In genomic region chr9:103408136-103408777, GRCm38 (mm10) we compare ENCODE assay signal across 16 mouse cellular contexts. TPM values are rescaled to one million over a fixed set of nuclear protein-coding genes. Genes with fewer than 3 reads are reported as not detected.
DNase-seq lines count a peak whose midpoint lies in the region; ATAC-seq and TF ChIP-seq lines count a peak whose summit lies in the region.
"Had no signal": no experiment of that assay in that cellular context is flagged by ENCODE, and none has a peak within 500 bp of the region (broad histone marks: within the 10 kb centered on the region; RNA-seq: fewer than 3 reads in every experiment).

No protein-coding gene starts in this region.

- no peak for TF ChIP-seq CTCF in left cerebral cortex, adult 2 months (IDR thresholded peaks at IDR 0.05)

- H3K9me3 ChIP-seq in forebrain, embryonic 14.5 days (replicated peaks; ENCODE audit: control insufficient read depth, low read length), result no peaks in the 10 kb centered on the region
- no peaks in the 10 kb centered on the region for H3K9me3 ChIP-seq in forebrain, embryonic 13.5 days (replicated peaks)
- no peaks in the 10 kb centered on the region for H3K9me3 ChIP-seq in limb, embryonic 14.5 days (ENCODE audit: control insufficient read depth, low read length)
- H3K9me3 ChIP-seq in limb, embryonic 10.5 days (replicated peaks), result no peaks in the 10 kb centered on the region
- no peaks in the 10 kb centered on the region for H3K9me3 ChIP-seq in embryonic facial prominence, embryonic 14.5 days (ENCODE audit: control insufficient read depth, low read length)
- H3K9me3 ChIP-seq in midbrain, embryonic 16.5 days (replicated peaks; ENCODE audit: control insufficient read depth, low read length, poor library complexity, severe bottlenecking), result no peaks in the 10 kb centered on the region
- H3K9me3 ChIP-seq: limb, embryonic 13.5 days; lung, embryonic 15.5 days had no signal

- no peak overlapping the region for H3K9ac ChIP-seq in forebrain, embryonic 14.5 days (ENCODE audit: low read length)
- H3K9ac ChIP-seq in forebrain, embryonic 13.5 days, result no peak overlapping the region
- no peak overlapping the region for H3K9ac ChIP-seq in limb, embryonic 14.5 days (ENCODE audit: low read depth, low read length, severe bottlenecking)
- no peak overlapping the region for H3K9ac ChIP-seq in embryonic facial prominence, embryonic 14.5 days (ENCODE audit: low read depth, low read length)
- no peak overlapping the region for H3K9ac ChIP-seq in midbrain, embryonic 16.5 days (ENCODE audit: low read depth, low read length)
- H3K9ac ChIP-seq: limb, embryonic 13.5 days; lung, embryonic 15.5 days had no signal

- H3K4me3 ChIP-seq in forebrain, embryonic 14.5 days (ENCODE audit: low read depth, low read length), result no peak overlapping the region
- H3K4me3 ChIP-seq in forebrain, embryonic 13.5 days, result no peak overlapping the region
- H3K4me3 ChIP-seq in limb, embryonic 14.5 days (replicated peaks; ENCODE audit: low read length), result no peak overlapping the region
- H3K4me3 ChIP-seq in limb, embryonic 10.5 days, result no peak overlapping the region
- no peak overlapping the region for H3K4me3 ChIP-seq in embryonic facial prominence, embryonic 14.5 days (ENCODE audit: low read depth, low read length)
- no peak overlapping the region for H3K4me3 ChIP-seq in midbrain, embryonic 16.5 days (ENCODE audit: low read depth, low read length)
- no peak overlapping the region for H3K4me3 ChIP-seq in left cerebral cortex, adult 2 months
- H3K4me3 ChIP-seq: heart, adult 2 months; limb, embryonic 13.5 days; lung, embryonic 15.5 days had no signal

- WGBS in forebrain, embryonic 14.5 days, result 47% methylated on average over 4 of the region's 4 CpGs
- WGBS in forebrain, embryonic 13.5 days, result 53% methylated on average over 4 of the region's 4 CpGs
- WGBS in limb, embryonic 14.5 days, result 65% methylated on average over 4 of the region's 4 CpGs
- 82% methylated on average over 4 of the region's 4 CpGs for WGBS in limb, embryonic 10.5 days
- 59% methylated on average over 4 of the region's 4 CpGs for WGBS in embryonic facial prominence, embryonic 14.5 days
- WGBS in midbrain, embryonic 16.5 days, result 43% methylated on average over 4 of the region's 4 CpGs

- peaks cover 3% of the 10 kb centered on the region for H3K4me1 ChIP-seq in forebrain, embryonic 14.5 days (ENCODE audit: control insufficient read depth, insufficient read depth, low read length)
- H3K4me1 ChIP-seq in forebrain, embryonic 13.5 days, result peaks cover 9% of the 10 kb centered on the region
- peaks cover 23% of the 10 kb centered on the region for H3K4me1 ChIP-seq in limb, embryonic 14.5 days (ENCODE audit: control insufficient read depth, insufficient read depth, low read length)
- H3K4me1 ChIP-seq in limb, embryonic 10.5 days, result peaks cover 17% of the 10 kb centered on the region
- peaks cover 17% of the 10 kb centered on the region for H3K4me1 ChIP-seq in embryonic facial prominence, embryonic 14.5 days (ENCODE audit: control insufficient read depth, insufficient read depth, low read length)
- peaks cover 6% of the 10 kb centered on the region; the same call in 1 of the 2 replicates for H3K4me1 ChIP-seq in midbrain, embryonic 16.5 days (ENCODE audit: control insufficient read depth, insufficient read depth, low read length)

- intact Hi-C loops in left cerebral cortex, adult 2 months (cut with DNase I), result no loop called here

- DNase-seq in forebrain, embryonic 14.5 days (ENCODE audit: low spot score), result peak; percentile 81
- peak; percentile 67 for DNase-seq in limb, embryonic 14.5 days (ENCODE audit: low spot score)
- no peak for DNase-seq in limb, embryonic 10.5 days (ENCODE audit: low spot score)
- DNase-seq in embryonic facial prominence, embryonic 14.5 days (ENCODE audit: low spot score), result peak; percentile 75
- DNase-seq in kidney, adult 8-10 months, result no peak
- no peak for DNase-seq in left cerebral cortex, adult 2 months (ENCODE audit: extremely low spot score in 1 of 2, low spot score in 2 of 2)
- DNase-seq: cerebellum, adult 11 months; cerebellum, postnatal 25 days; gastrocnemius, postnatal 10 days; heart, adult 2 months; kidney, adult 11 months; kidney, postnatal 25 days had no signal

- ATAC-seq in forebrain, embryonic 14.5 days, result peak; percentile 40
- no peak for ATAC-seq in forebrain, embryonic 13.5 days
- ATAC-seq in limb, embryonic 14.5 days (ENCODE audit: low FRiP score, low read depth), result no peak
- 0 out of 2 replicates have a peak, but pooled peaks have one; percentile 22 for ATAC-seq in embryonic facial prominence, embryonic 14.5 days (ENCODE audit: low read depth)
- no peak for ATAC-seq in midbrain, embryonic 16.5 days

- H3K4me2 ChIP-seq in forebrain, embryonic 14.5 days (ENCODE audit: low read length), result no peak overlapping the region
- H3K4me2 ChIP-seq in forebrain, embryonic 13.5 days, result no peak overlapping the region
- no peak overlapping the region for H3K4me2 ChIP-seq in limb, embryonic 14.5 days (replicated peaks; ENCODE audit: low read depth, low read length, severe bottlenecking)
- H3K4me2 ChIP-seq in embryonic facial prominence, embryonic 14.5 days (ENCODE audit: low read depth, low read length), result no peak overlapping the region
- H3K4me2 ChIP-seq in midbrain, embryonic 16.5 days (ENCODE audit: low read length), result no peak overlapping the region
- H3K4me2 ChIP-seq: limb, embryonic 13.5 days; lung, embryonic 15.5 days had no signal

- H3K27me3 ChIP-seq in forebrain, embryonic 14.5 days (replicated peaks; ENCODE audit: control insufficient read depth, insufficient read depth, low read length), result no peaks in the 10 kb centered on the region
- no peaks in the 10 kb centered on the region for H3K27me3 ChIP-seq in forebrain, embryonic 13.5 days
- no peaks in the 10 kb centered on the region for H3K27me3 ChIP-seq in limb, embryonic 14.5 days (ENCODE audit: control insufficient read depth, insufficient read depth, low read length)
- no peaks in the 10 kb centered on the region for H3K27me3 ChIP-seq in limb, embryonic 10.5 days (ENCODE audit: low read depth, poor library complexity, severe bottlenecking)
- no peaks in the 10 kb centered on the region for H3K27me3 ChIP-seq in embryonic facial prominence, embryonic 14.5 days (replicated peaks; ENCODE audit: control insufficient read depth, insufficient read depth, low read length)
- no peaks in the 10 kb centered on the region for H3K27me3 ChIP-seq in midbrain, embryonic 16.5 days (ENCODE audit: control insufficient read depth, insufficient read depth, low read depth, low read length)
- H3K27me3 ChIP-seq: lung, embryonic 15.5 days had no signal

- no peaks in the 10 kb centered on the region for H3K36me3 ChIP-seq in forebrain, embryonic 14.5 days (ENCODE audit: control insufficient read depth, insufficient read depth, low read length)
- H3K36me3 ChIP-seq in forebrain, embryonic 13.5 days (ENCODE audit: poor library complexity, severe bottlenecking), result no peaks in the 10 kb centered on the region
- no peaks in the 10 kb centered on the region for H3K36me3 ChIP-seq in limb, embryonic 14.5 days (ENCODE audit: control insufficient read depth, insufficient read depth, low read length)
- H3K36me3 ChIP-seq in limb, embryonic 10.5 days, result no peaks in the 10 kb centered on the region
- H3K36me3 ChIP-seq in embryonic facial prominence, embryonic 14.5 days (ENCODE audit: control insufficient read depth, insufficient read depth, low read length), result no peaks in the 10 kb centered on the region
- H3K36me3 ChIP-seq in midbrain, embryonic 16.5 days (ENCODE audit: control insufficient read depth, insufficient read depth, low read length), result no peaks in the 10 kb centered on the region
- H3K36me3 ChIP-seq: limb, embryonic 13.5 days; lung, embryonic 15.5 days had no signal

- no peak for TF ChIP-seq POLR2A in limb, embryonic 14.5 days (IDR thresholded peaks at IDR 0.05; ENCODE audit: borderline replicate concordance, extremely low read depth, insufficient read depth, insufficient read length)

- peak overlapping the region; percentile 22; the same call in 1 of the 2 replicates for H3K27ac ChIP-seq in forebrain, embryonic 14.5 days (ENCODE audit: low read depth, low read length)
- H3K27ac ChIP-seq in forebrain, embryonic 13.5 days, result no peak overlapping the region
- H3K27ac ChIP-seq in limb, embryonic 14.5 days (replicated peaks; ENCODE audit: low read depth, low read length), result no peak overlapping the region
- H3K27ac ChIP-seq in limb, embryonic 10.5 days, result no peak overlapping the region; the same call in 1 of the 2 replicates
- peak overlapping the region; percentile 56; the same call in 1 of the 2 replicates for H3K27ac ChIP-seq in embryonic facial prominence, embryonic 14.5 days (replicated peaks; ENCODE audit: low read depth, low read length)
- peak overlapping the region; percentile 31; the same call in 1 of the 2 replicates for H3K27ac ChIP-seq in midbrain, embryonic 16.5 days (ENCODE audit: low read length)
- no peak overlapping the region for H3K27ac ChIP-seq in left cerebral cortex, adult 2 months
- H3K27ac ChIP-seq: heart, adult 2 months; limb, embryonic 13.5 days; lung, embryonic 15.5 days had no signal

RNA-seq across cellular contexts. Expression of gene Cdv3, which starts 42.6 kb away (rescaled TPM):
- 74.2 and 76.3 TPM in 2 replicates for polyA plus RNA-seq in forebrain, embryonic 14.5 days (2014; fragmentation: Nextera tagmentation; extraction: Ambion mirVana)
- 93.9 and 125 TPM in 2 replicates for polyA plus RNA-seq in forebrain, embryonic 13.5 days (2015; fragmentation: Nextera tagmentation; extraction: Ambion mirVana)
- 80.7 and 83.7 TPM in 2 replicates for polyA plus RNA-seq in limb, embryonic 14.5 days (2012; rRNA removed)
- polyA plus RNA-seq in limb, embryonic 14.5 days (2014; fragmentation: Nextera tagmentation; extraction: Ambion mirVana), result 89.0 and 90.2 TPM in 2 replicates
- 150 and 166 TPM in 2 replicates for polyA plus RNA-seq in limb, embryonic 10.5 days (2016; fragmentation: Nextera tagmentation; extraction: Ambion mirVana)
- polyA plus RNA-seq in embryonic facial prominence, embryonic 14.5 days (2014; fragmentation: Nextera tagmentation; extraction: Ambion mirVana), result 92.7 and 94.0 TPM in 2 replicates
- polyA plus RNA-seq in midbrain, embryonic 16.5 days (2015; fragmentation: Nextera tagmentation; extraction: Ambion mirVana), result 87.9 and 89.0 TPM in 2 replicates
- total RNA-seq in left cerebral cortex, adult 2 months (2021), result 10 to 100 TPM; 74.1 to 79.7 TPM

Comparison
In these comparisons a context has a peak if more than half of its experiments do, and no peak if none do; other contexts are left out.
1. ATAC-seq: peak in forebrain, embryonic 14.5 days (single experiment) and embryonic facial prominence, embryonic 14.5 days (single experiment); none in forebrain, embryonic 13.5 days (single experiment), limb, embryonic 14.5 days (single experiment) and midbrain, embryonic 16.5 days (single experiment).
2. DNase-seq: peak in forebrain, embryonic 14.5 days (single experiment), limb, embryonic 14.5 days (single experiment) and embryonic facial prominence, embryonic 14.5 days (single experiment); none in limb, embryonic 10.5 days (single experiment), kidney, adult 8-10 months (0 of 2) and left cerebral cortex, adult 2 months (0 of 2).
3. H3K27ac ChIP-seq: peak in forebrain, embryonic 14.5 days (single experiment), embryonic facial prominence, embryonic 14.5 days (single experiment) and midbrain, embryonic 16.5 days (single experiment); none in forebrain, embryonic 13.5 days (single experiment), limb, embryonic 14.5 days (single experiment), limb, embryonic 10.5 days (single experiment) and left cerebral cortex, adult 2 months (single experiment).